ENCODE assay signal across 13 mouse cellular contexts in genomic region chr10:91199238-91199780, GRCm38 (mm10).
"Had no signal": no experiment of that assay in that cellular context is flagged by ENCODE, and none has a peak within 500 bp of the region (broad histone marks: within the 10 kb centered on the region; RNA-seq: fewer than 3 reads in every experiment).

No protein-coding gene starts in this region.

- H3K4me3 ChIP-seq: kidney, embryonic 15.5 days; left cerebral cortex, adult 2 months; limb, embryonic 12.5 days; liver, embryonic 13.5 days; midbrain, embryonic 10.5 days; neural tube, embryonic 12.5 days had no signal

- DNase-seq: kidney, postnatal 14 days; liver; liver, embryonic 13.5 days; lung, adult 18-20 months; lung, postnatal 4 days; midbrain, embryonic 14.5 days; thymus, postnatal 4 days had no signal

- H3K4me1 ChIP-seq: kidney, embryonic 15.5 days; limb, embryonic 12.5 days; liver, embryonic 13.5 days; midbrain, embryonic 10.5 days; neural tube, embryonic 12.5 days had no signal

- H3K9me3 ChIP-seq: liver, embryonic 13.5 days; midbrain, embryonic 10.5 days; neural tube, embryonic 12.5 days had no signal

- H3K9ac ChIP-seq: kidney, embryonic 15.5 days; limb, embryonic 12.5 days; liver, embryonic 13.5 days; neural tube, embryonic 12.5 days had no signal

- H3K27me3 ChIP-seq: kidney, embryonic 15.5 days; limb, embryonic 12.5 days; liver, embryonic 13.5 days; neural tube, embryonic 12.5 days had no signal

- H3K27ac ChIP-seq: kidney, embryonic 15.5 days; left cerebral cortex, adult 2 months; limb, embryonic 12.5 days; liver, embryonic 13.5 days; midbrain, embryonic 10.5 days; neural tube, embryonic 12.5 days; stomach, postnatal 0 days had no signal

- H3K4me2 ChIP-seq: kidney, embryonic 15.5 days; limb, embryonic 12.5 days; liver, embryonic 13.5 days; neural tube, embryonic 12.5 days had no signal

- H3K36me3 ChIP-seq: kidney, embryonic 15.5 days; limb, embryonic 12.5 days; liver, embryonic 13.5 days; midbrain, embryonic 10.5 days; neural tube, embryonic 12.5 days had no signal
